ENCODE assay signal across 9 mouse cellular contexts in genomic region chr11:29714789-29715188, GRCm38 (mm10). TPM values are rescaled to one million over a fixed set of nuclear protein-coding genes. Genes with fewer than 3 reads are reported as not detected.
A peak's percentile ranks its signal among the peaks of the same experiment; 100 is the strongest.
DNase-seq lines count a peak whose midpoint lies in the region; ATAC-seq and TF ChIP-seq lines count a peak whose summit lies in the region.
"Had no signal": no experiment of that assay in that cellular context is flagged by ENCODE, and none has a peak within 500 bp of the region (broad histone marks: within the 10 kb centered on the region; RNA-seq: fewer than 3 reads in every experiment).

No protein-coding gene starts in this region.

- TF ChIP-seq POLR2A in limb, embryonic 14.5 days (IDR thresholded peaks at IDR 0.05; ENCODE audit: borderline replicate concordance, extremely low read depth, insufficient read depth, insufficient read length), result no peak

- no peak overlapping the region for H3K4me3 ChIP-seq in forebrain, embryonic 14.5 days (ENCODE audit: low read depth, low read length)
- no peak overlapping the region for H3K4me3 ChIP-seq in forebrain, embryonic 11.5 days (ENCODE audit: low read depth, low read length)
- H3K4me3 ChIP-seq in limb, embryonic 14.5 days (replicated peaks; ENCODE audit: low read length), result no peak overlapping the region
- no peak overlapping the region for H3K4me3 ChIP-seq in limb, embryonic 10.5 days
- H3K4me3 ChIP-seq: limb, embryonic 12.5 days had no signal

- no peaks in the 10 kb centered on the region for H3K27me3 ChIP-seq in forebrain, embryonic 14.5 days (replicated peaks; ENCODE audit: control insufficient read depth, insufficient read depth, low read length)
- no peaks in the 10 kb centered on the region for H3K27me3 ChIP-seq in forebrain, embryonic 11.5 days (ENCODE audit: control insufficient read depth, insufficient read depth, low read length)
- H3K27me3 ChIP-seq in limb, embryonic 14.5 days (ENCODE audit: control insufficient read depth, insufficient read depth, low read length), result no peaks in the 10 kb centered on the region
- no peaks in the 10 kb centered on the region for H3K27me3 ChIP-seq in limb, embryonic 10.5 days (ENCODE audit: low read depth, poor library complexity, severe bottlenecking)
- H3K27me3 ChIP-seq: limb, embryonic 12.5 days had no signal

- no peak overlapping the region for H3K9ac ChIP-seq in forebrain, embryonic 14.5 days (ENCODE audit: low read length)
- H3K9ac ChIP-seq in forebrain, embryonic 11.5 days (ENCODE audit: low read length), result no peak overlapping the region
- no peak overlapping the region for H3K9ac ChIP-seq in limb, embryonic 14.5 days (ENCODE audit: low read depth, low read length, severe bottlenecking)
- H3K9ac ChIP-seq: limb, embryonic 12.5 days had no signal

- no peak for ATAC-seq in forebrain, embryonic 14.5 days
- no peak for ATAC-seq in forebrain, embryonic 11.5 days (replicated peaks; ENCODE audit: low FRiP score)
- ATAC-seq in limb, embryonic 14.5 days (ENCODE audit: low FRiP score, low read depth), result no peak

- WGBS in forebrain, embryonic 14.5 days, result 93% methylated on average over 2 of the region's 2 CpGs
- WGBS in forebrain, embryonic 11.5 days, result 94% methylated on average over 2 of the region's 2 CpGs
- WGBS in limb, embryonic 14.5 days, result 91% methylated on average over 2 of the region's 2 CpGs
- WGBS in limb, embryonic 10.5 days, result 96% methylated on average over 2 of the region's 2 CpGs

- no peaks in the 10 kb centered on the region for H3K9me3 ChIP-seq in forebrain, embryonic 14.5 days (replicated peaks; ENCODE audit: control insufficient read depth, low read length)
- no peaks in the 10 kb centered on the region for H3K9me3 ChIP-seq in forebrain, embryonic 11.5 days (ENCODE audit: control insufficient read depth, low read length)
- H3K9me3 ChIP-seq in limb, embryonic 14.5 days (ENCODE audit: control insufficient read depth, low read length), result no peaks in the 10 kb centered on the region
- no peaks in the 10 kb centered on the region for H3K9me3 ChIP-seq in limb, embryonic 10.5 days (replicated peaks)
- H3K9me3 ChIP-seq: limb, embryonic 12.5 days had no signal

- peak; percentile 63 for DNase-seq in forebrain, embryonic 14.5 days (ENCODE audit: low spot score)
- DNase-seq in forebrain, embryonic 11.5 days (ENCODE audit: low spot score), result no peak
- DNase-seq in limb, embryonic 14.5 days (ENCODE audit: low spot score), result peak; percentile 20
- DNase-seq in limb, embryonic 10.5 days (ENCODE audit: low spot score), result no peak
- peak; percentile 60 for DNase-seq in MN1 (ENCODE audit: low spot score)
- DNase-seq in lung, postnatal 25 days (ENCODE audit: low spot score), result peak; percentile 48
- DNase-seq in gastrocnemius, adult 18-20 months (ENCODE audit: low spot score), result no peak
- no peak for DNase-seq in thymus, postnatal 36 days

- 0 out of 2 replicates have a peak, but pooled peaks cover 5% of the 10 kb centered on the region for H3K4me1 ChIP-seq in forebrain, embryonic 14.5 days (ENCODE audit: control insufficient read depth, insufficient read depth, low read length)
- no peaks in the 10 kb centered on the region for H3K4me1 ChIP-seq in forebrain, embryonic 11.5 days (replicated peaks; ENCODE audit: control insufficient read depth, insufficient read depth, low read length)
- H3K4me1 ChIP-seq in limb, embryonic 14.5 days (ENCODE audit: control insufficient read depth, insufficient read depth, low read length), result peaks cover 8% of the 10 kb centered on the region
- H3K4me1 ChIP-seq in limb, embryonic 10.5 days, result no peaks in the 10 kb centered on the region

- no peak overlapping the region for H3K4me2 ChIP-seq in forebrain, embryonic 14.5 days (ENCODE audit: low read length)
- H3K4me2 ChIP-seq in forebrain, embryonic 11.5 days (ENCODE audit: low read depth, low read length, severe bottlenecking), result no peak overlapping the region
- H3K4me2 ChIP-seq in limb, embryonic 14.5 days (replicated peaks; ENCODE audit: low read depth, low read length, severe bottlenecking), result no peak overlapping the region
- H3K4me2 ChIP-seq: limb, embryonic 12.5 days had no signal

- H3K36me3 ChIP-seq in forebrain, embryonic 14.5 days (ENCODE audit: control insufficient read depth, insufficient read depth, low read length), result peaks cover 12% of the 10 kb centered on the region; the same call in 1 of the 2 replicates
- H3K36me3 ChIP-seq in forebrain, embryonic 11.5 days (ENCODE audit: control insufficient read depth, insufficient read depth, low read length), result no peaks in the 10 kb centered on the region
- H3K36me3 ChIP-seq in limb, embryonic 14.5 days (ENCODE audit: control insufficient read depth, insufficient read depth, low read length), result no peaks in the 10 kb centered on the region; the same call in 1 of the 2 replicates
- H3K36me3 ChIP-seq in limb, embryonic 10.5 days, result peaks cover 24% of the 10 kb centered on the region

- H3K27ac ChIP-seq in forebrain, embryonic 14.5 days (ENCODE audit: low read depth, low read length), result no peak overlapping the region
- no peak overlapping the region for H3K27ac ChIP-seq in forebrain, embryonic 11.5 days (ENCODE audit: low read depth, low read length)
- no peak overlapping the region for H3K27ac ChIP-seq in limb, embryonic 14.5 days (replicated peaks; ENCODE audit: low read depth, low read length)
- no peak overlapping the region for H3K27ac ChIP-seq in limb, embryonic 10.5 days
- H3K27ac ChIP-seq: limb, embryonic 12.5 days had no signal

RNA-seq across cellular contexts. Expression of gene Rtn4, which starts 22.0 kb away (rescaled TPM):
- 97.5 and 133 TPM in 2 replicates for polyA plus RNA-seq in forebrain, embryonic 14.5 days (2014; fragmentation: Nextera tagmentation; extraction: Ambion mirVana)
- 70.0 and 78.7 TPM in 2 replicates for polyA plus RNA-seq in forebrain, embryonic 11.5 days (2014; fragmentation: Nextera tagmentation; extraction: Ambion mirVana)
- 212 and 222 TPM in 2 replicates for polyA plus RNA-seq in limb, embryonic 14.5 days (2012; rRNA removed)
- polyA plus RNA-seq in limb, embryonic 14.5 days (2014; fragmentation: Nextera tagmentation; extraction: Ambion mirVana), result 65.8 and 74.5 TPM in 2 replicates
- polyA plus RNA-seq in limb, embryonic 10.5 days (2016; fragmentation: Nextera tagmentation; extraction: Ambion mirVana), result 53.6 and 64.7 TPM in 2 replicates
- total RNA-seq in gastrocnemius, adult 18-20 months (2021), result 100 to 1,000 TPM; 646 to 802 TPM

Comparison
In these comparisons a context has a peak if more than half of its experiments do, and no peak if none do; other contexts are left out.
1. DNase-seq: peak in forebrain, embryonic 14.5 days (single experiment), limb, embryonic 14.5 days (single experiment), MN1 (single experiment) and lung, postnatal 25 days (single experiment); none in forebrain, embryonic 11.5 days (single experiment), limb, embryonic 10.5 days (single experiment), gastrocnemius, adult 18-20 months (single experiment) and thymus, postnatal 36 days (0 of 2).